ENCODE assay signal across 10 mouse cellular contexts in genomic region chr2:148571616-148572015, GRCm38 (mm10).
"Had no signal": no experiment of that assay in that cellular context is flagged by ENCODE, and none has a peak within 500 bp of the region (broad histone marks: within the 10 kb centered on the region; RNA-seq: fewer than 3 reads in every experiment).

No protein-coding gene starts in this region.

- H3K36me3 ChIP-seq: limb, embryonic 12.5 days; limb, embryonic 15.5 days; midbrain, embryonic 12.5 days; stomach, embryonic 15.5 days had no signal

- ATAC-seq: midbrain, embryonic 16.5 days had no signal

- H3K4me1 ChIP-seq: limb, embryonic 12.5 days; limb, embryonic 15.5 days; midbrain, embryonic 12.5 days had no signal

- H3K27me3 ChIP-seq: limb, embryonic 12.5 days; limb, embryonic 15.5 days; midbrain, embryonic 12.5 days; stomach, embryonic 15.5 days had no signal

- H3K4me3 ChIP-seq: limb, embryonic 12.5 days; limb, embryonic 15.5 days; midbrain, embryonic 12.5 days; stomach, embryonic 15.5 days had no signal

- H3K4me2 ChIP-seq: limb, embryonic 12.5 days; limb, embryonic 15.5 days; liver, embryonic 11.5 days; lung, embryonic 14.5 days; midbrain, embryonic 12.5 days; stomach, embryonic 15.5 days had no signal

- H3K9me3 ChIP-seq: limb, embryonic 12.5 days; limb, embryonic 15.5 days; midbrain, embryonic 12.5 days; stomach, embryonic 15.5 days had no signal

- H3K27ac ChIP-seq: limb, embryonic 12.5 days; limb, embryonic 15.5 days; liver, embryonic 14.5 days; macrophage; midbrain, embryonic 12.5 days; stomach, embryonic 15.5 days had no signal

- H3K9ac ChIP-seq: limb, embryonic 12.5 days; limb, embryonic 15.5 days; liver, embryonic 14.5 days; liver, postnatal 0 days; lung, embryonic 14.5 days; midbrain, embryonic 12.5 days; stomach, embryonic 15.5 days had no signal
